Mouse (Mus musculus): ENCODE measurements at regions not wholly inside any gene's neighbourhood (a gene's known extent, or its start where the extent isn't known, plus 50 kb on each side); places are given as distances from the start of the nearest gene placed in this dataset.

DNA sequence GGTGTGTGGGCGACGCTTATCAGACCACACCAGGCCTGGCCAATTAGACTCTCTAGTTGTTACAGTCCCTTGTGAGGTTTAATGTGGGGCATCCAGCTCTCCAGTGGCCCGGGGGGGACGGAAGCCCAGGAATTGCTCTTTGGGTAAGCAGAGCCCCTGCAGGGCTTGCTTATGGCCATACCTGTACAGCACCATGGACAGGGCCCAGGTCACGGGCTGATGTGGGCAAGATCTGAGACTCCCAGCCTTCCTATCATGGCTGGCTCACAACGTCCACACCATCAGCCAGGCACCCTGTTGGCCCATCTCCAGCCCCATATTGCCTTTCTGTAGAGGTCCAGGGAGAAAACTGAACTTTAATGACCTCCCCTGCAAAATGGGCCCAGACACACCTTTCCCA lies 111.7 kb upstream of the Unc5b start:
- TF ChIP-seq CTCF (IDR thresholded peaks at IDR 0.05; ENCODE audit: extremely low read depth, insufficient read length, insufficient replicate concordance, low read depth, low read length) (no peak), POLR2A (IDR thresholded peaks at IDR 0.05; ENCODE audit: low read depth, low read length) (no peak)

Data from small intestine, adult 2 months (tissue).